Mouse (Mus musculus): ENCODE measurements at regions not wholly inside any gene's neighbourhood (a gene's known extent, or its start where the extent isn't known, plus 50 kb on each side); places are given as distances from the start of the nearest gene placed in this dataset.

- 58% methylated on average over 2 of the region's 2 CpGs for WGBS
- H3K4me3 ChIP-seq (ENCODE audit: low read depth, low read length) = no peak overlapping the region
- ATAC-seq (no peak), DNase-seq (ENCODE audit: low spot score) (no peak)
- H3K9ac ChIP-seq (ENCODE audit: low read length) = no peak overlapping the region
- no peaks in the 10 kb centered on the region for H3K4me1 ChIP-seq (ENCODE audit: control insufficient read depth, insufficient read depth, low read length)
- no peaks in the 10 kb centered on the region for H3K36me3 ChIP-seq (ENCODE audit: control insufficient read depth, insufficient read depth, low read length)
- H3K9me3 ChIP-seq (replicated peaks; ENCODE audit: control insufficient read depth, low read length) = no peaks in the 10 kb centered on the region
- no peaks in the 10 kb centered on the region for H3K27me3 ChIP-seq (replicated peaks; ENCODE audit: control insufficient read depth, insufficient read depth, low read length)
- H3K4me2 ChIP-seq (ENCODE audit: low read length) = no peak overlapping the region
- no peak overlapping the region for H3K27ac ChIP-seq (ENCODE audit: low read depth, low read length)
Observed at GRCm38 (mm10) chr4:64335814-64336213, 289.0 kb upstream of the Tnc start.

GRCm38 (mm10) chr4:64330213-64330612 lies 283.4 kb upstream of the Tnc start:
- 41% methylated on average over 3 of the region's 3 CpGs for WGBS

GRCm38 (mm10) chr4:64324391-64324790 lies 277.6 kb upstream of the Tnc start:
- no peak overlapping the region for H3K27ac ChIP-seq (ENCODE audit: low read depth, low read length)
- no peaks in the 10 kb centered on the region for H3K27me3 ChIP-seq (replicated peaks; ENCODE audit: control insufficient read depth, insufficient read depth, low read length)
- no peak overlapping the region for H3K9ac ChIP-seq (ENCODE audit: low read length)
- no peak overlapping the region for H3K4me3 ChIP-seq (ENCODE audit: low read depth, low read length)
- no peak for ATAC-seq
- DNase-seq (ENCODE audit: low spot score) = no peak
- no peaks in the 10 kb centered on the region for H3K9me3 ChIP-seq (replicated peaks; ENCODE audit: control insufficient read depth, low read length)
- H3K36me3 ChIP-seq (ENCODE audit: control insufficient read depth, insufficient read depth, low read length) = no peaks in the 10 kb centered on the region
- no peak overlapping the region for H3K4me2 ChIP-seq (ENCODE audit: low read length)
- H3K4me1 ChIP-seq (ENCODE audit: control insufficient read depth, insufficient read depth, low read length) = no peaks in the 10 kb centered on the region
- WGBS = 92% methylated on average over 3 of the region's 3 CpGs

More at GRCm38 (mm10) chr4:64330213-64330612, 283.4 kb upstream of the Tnc start:
- H3K9me3 ChIP-seq (replicated peaks; ENCODE audit: control insufficient read depth, low read length) = no peaks in the 10 kb centered on the region
- no peak overlapping the region for H3K27ac ChIP-seq (ENCODE audit: low read depth, low read length)
- DNase-seq (ENCODE audit: low spot score) (no peak), ATAC-seq (no peak)
- no peaks in the 10 kb centered on the region for H3K4me1 ChIP-seq (ENCODE audit: control insufficient read depth, insufficient read depth, low read length)
- no peak overlapping the region for H3K9ac ChIP-seq (ENCODE audit: low read length)
- no peaks in the 10 kb centered on the region for H3K36me3 ChIP-seq (ENCODE audit: control insufficient read depth, insufficient read depth, low read length)
- no peak overlapping the region for H3K4me3 ChIP-seq (ENCODE audit: low read depth, low read length)
- no peaks in the 10 kb centered on the region for H3K27me3 ChIP-seq (replicated peaks; ENCODE audit: control insufficient read depth, insufficient read depth, low read length)
- H3K4me2 ChIP-seq (ENCODE audit: low read length) = no peak overlapping the region

GRCm38 (mm10) chr4:64316553-64317347 lies 269.9 kb upstream of the Tnc start:
- Histone ChIP-seq H3K4me3 (ENCODE audit: low read depth, low read length) (no peak overlapping the region), H3K27ac (ENCODE audit: low read depth, low read length) (no peak overlapping the region), H3K36me3 (ENCODE audit: control insufficient read depth, insufficient read depth, low read length) (no peaks in the 10 kb centered on the region), H3K4me1 (ENCODE audit: control insufficient read depth, insufficient read depth, low read length) (no peaks in the 10 kb centered on the region), H3K9ac (ENCODE audit: low read length) (no peak overlapping the region), H3K9me3 (replicated peaks; ENCODE audit: control insufficient read depth, low read length) (no peaks in the 10 kb centered on the region), H3K27me3 (replicated peaks; ENCODE audit: control insufficient read depth, insufficient read depth, low read length) (no peaks in the 10 kb centered on the region), H3K4me2 (ENCODE audit: low read length) (no peak overlapping the region)
- no peak for DNase-seq (ENCODE audit: low spot score)
- no peak for ATAC-seq
- 53% methylated on average over 3 of the region's 3 CpGs for WGBS

- ATAC-seq (no peak), DNase-seq (ENCODE audit: low spot score) (no peak)
- Histone ChIP-seq H3K27me3 (replicated peaks; ENCODE audit: control insufficient read depth, insufficient read depth, low read length) (no peaks in the 10 kb centered on the region), H3K9ac (ENCODE audit: low read length) (no peak overlapping the region), H3K4me3 (ENCODE audit: low read depth, low read length) (no peak overlapping the region), H3K4me1 (ENCODE audit: control insufficient read depth, insufficient read depth, low read length) (no peaks in the 10 kb centered on the region), H3K9me3 (replicated peaks; ENCODE audit: control insufficient read depth, low read length) (no peaks in the 10 kb centered on the region), H3K4me2 (ENCODE audit: low read length) (no peak overlapping the region), H3K27ac (ENCODE audit: low read depth, low read length) (no peak overlapping the region), H3K36me3 (ENCODE audit: control insufficient read depth, insufficient read depth, low read length) (no peaks in the 10 kb centered on the region)
- 75% methylated on average over 2 of the region's 2 CpGs for WGBS
Observed at GRCm38 (mm10) chr4:64296941-64297340, 250.1 kb upstream of the Tnc start.

GRCm38 (mm10) chr4:64282471-64282870 lies 235.7 kb upstream of the Tnc start:
- ATAC-seq (peak; percentile 34; the same call in 1 of the 2 replicates), DNase-seq (ENCODE audit: low spot score) (peak; percentile 24)
- no peak overlapping the region for H3K4me3 ChIP-seq (ENCODE audit: low read depth, low read length)
- H3K27me3 ChIP-seq (replicated peaks; ENCODE audit: control insufficient read depth, insufficient read depth, low read length) = no peaks in the 10 kb centered on the region
- 68% methylated on average over 1 of the region's 1 CpGs for WGBS
- H3K36me3 ChIP-seq (ENCODE audit: control insufficient read depth, insufficient read depth, low read length) = no peaks in the 10 kb centered on the region
- no peak overlapping the region for H3K27ac ChIP-seq (ENCODE audit: low read depth, low read length)
- no peak overlapping the region for H3K9ac ChIP-seq (ENCODE audit: low read length)
- H3K4me1 ChIP-seq (ENCODE audit: control insufficient read depth, insufficient read depth, low read length) = no peaks in the 10 kb centered on the region
- no peaks in the 10 kb centered on the region for H3K9me3 ChIP-seq (replicated peaks; ENCODE audit: control insufficient read depth, low read length)
- H3K4me2 ChIP-seq (ENCODE audit: low read length) = no peak overlapping the region

- Histone ChIP-seq H3K9me3 (replicated peaks; ENCODE audit: control insufficient read depth, low read length) (no peaks in the 10 kb centered on the region), H3K4me1 (ENCODE audit: control insufficient read depth, insufficient read depth, low read length) (no peaks in the 10 kb centered on the region), H3K27ac (ENCODE audit: low read depth, low read length) (no peak overlapping the region), H3K36me3 (ENCODE audit: control insufficient read depth, insufficient read depth, low read length) (no peaks in the 10 kb centered on the region), H3K4me3 (ENCODE audit: low read depth, low read length) (no peak overlapping the region), H3K27me3 (replicated peaks; ENCODE audit: control insufficient read depth, insufficient read depth, low read length) (no peaks in the 10 kb centered on the region), H3K4me2 (ENCODE audit: low read length) (no peak overlapping the region), H3K9ac (ENCODE audit: low read length) (no peak overlapping the region)
- 66% methylated on average over 2 of the region's 2 CpGs for WGBS
- ATAC-seq (no peak), DNase-seq (ENCODE audit: low spot score) (no peak)
Observed at GRCm38 (mm10) chr4:64276980-64277379, 230.2 kb upstream of the Tnc start.

GRCm38 (mm10) chr4:64274291-64274960 lies 227.6 kb upstream of the Tnc start:
- ATAC-seq (no peak), DNase-seq (ENCODE audit: low spot score) (peak; percentile 36)
- no peaks in the 10 kb centered on the region for H3K36me3 ChIP-seq (ENCODE audit: control insufficient read depth, insufficient read depth, low read length)
- no peak overlapping the region for H3K9ac ChIP-seq (ENCODE audit: low read length)
- no peak overlapping the region for H3K4me2 ChIP-seq (ENCODE audit: low read length)
- 74% methylated on average over 3 of the region's 3 CpGs for WGBS
- no peaks in the 10 kb centered on the region for H3K4me1 ChIP-seq (ENCODE audit: control insufficient read depth, insufficient read depth, low read length)
- no peaks in the 10 kb centered on the region for H3K9me3 ChIP-seq (replicated peaks; ENCODE audit: control insufficient read depth, low read length)
- no peak overlapping the region for H3K4me3 ChIP-seq (ENCODE audit: low read depth, low read length)
- no peaks in the 10 kb centered on the region for H3K27me3 ChIP-seq (replicated peaks; ENCODE audit: control insufficient read depth, insufficient read depth, low read length)
- H3K27ac ChIP-seq (ENCODE audit: low read depth, low read length) = no peak overlapping the region

- DNase-seq (ENCODE audit: low spot score) (no peak), ATAC-seq (no peak)
- H3K27ac ChIP-seq (ENCODE audit: low read depth, low read length) = no peak overlapping the region
- H3K4me2 ChIP-seq (ENCODE audit: low read length) = no peak overlapping the region
- 78% methylated on average over 5 of the region's 5 CpGs for WGBS
- no peaks in the 10 kb centered on the region for H3K36me3 ChIP-seq (ENCODE audit: control insufficient read depth, insufficient read depth, low read length)
- H3K27me3 ChIP-seq (replicated peaks; ENCODE audit: control insufficient read depth, insufficient read depth, low read length) = no peaks in the 10 kb centered on the region
- no peaks in the 10 kb centered on the region for H3K9me3 ChIP-seq (replicated peaks; ENCODE audit: control insufficient read depth, low read length)
- no peak overlapping the region for H3K4me3 ChIP-seq (ENCODE audit: low read depth, low read length)
- H3K4me1 ChIP-seq (ENCODE audit: control insufficient read depth, insufficient read depth, low read length) = no peaks in the 10 kb centered on the region
- H3K9ac ChIP-seq (ENCODE audit: low read length) = no peak overlapping the region
Observed at GRCm38 (mm10) chr4:64269846-64270245, 223.0 kb upstream of the Tnc start.

Measured in forebrain, embryonic 14.5 days (tissue).